Mouse (Mus musculus) cerebellum, adult 2 months (tissue): ENCODE data around the gene Pxmp4.

Experiments used
- CTCF ChIP-seq: fragments of 200-500 bp; IDR thresholded peaks from 2 replicates; pipeline ENCODE4 v1.5.1; 2011; ENCODE audit warnings: low read depth, mild to moderate bottlenecking, control low read depth, low read length, moderate library complexity, borderline replicate concordance; ENCODE audit not compliant: insufficient read depth
- POLR2A ChIP-seq: fragments of 200-500 bp; IDR thresholded peaks from 2 replicates; pipeline ENCODE4 v1.6.1; 2011; ENCODE audit warnings: low read length, control low read depth, borderline replicate concordance; ENCODE audit not compliant: insufficient read depth

- peak; percentile 22; the same call in 1 of the 2 replicates for TF ChIP-seq POLR2A
- TF ChIP-seq CTCF: no peak
Observed at GRCm38 (mm10) chr2:154614841-154615576, 11.5 kb upstream of the Pxmp4 start.
